Mouse (Mus musculus): ENCODE measurements around the gene Gm3448.

Gene Gm3448

GRCm38 (mm10) chr17:14959979-14960378, 81.4 kb downstream of the Gm3448 start:
- DNase-seq (ENCODE audit: low spot score in 2 of 2): peak in 1 of 2 experiments; percentile 65

DNA sequence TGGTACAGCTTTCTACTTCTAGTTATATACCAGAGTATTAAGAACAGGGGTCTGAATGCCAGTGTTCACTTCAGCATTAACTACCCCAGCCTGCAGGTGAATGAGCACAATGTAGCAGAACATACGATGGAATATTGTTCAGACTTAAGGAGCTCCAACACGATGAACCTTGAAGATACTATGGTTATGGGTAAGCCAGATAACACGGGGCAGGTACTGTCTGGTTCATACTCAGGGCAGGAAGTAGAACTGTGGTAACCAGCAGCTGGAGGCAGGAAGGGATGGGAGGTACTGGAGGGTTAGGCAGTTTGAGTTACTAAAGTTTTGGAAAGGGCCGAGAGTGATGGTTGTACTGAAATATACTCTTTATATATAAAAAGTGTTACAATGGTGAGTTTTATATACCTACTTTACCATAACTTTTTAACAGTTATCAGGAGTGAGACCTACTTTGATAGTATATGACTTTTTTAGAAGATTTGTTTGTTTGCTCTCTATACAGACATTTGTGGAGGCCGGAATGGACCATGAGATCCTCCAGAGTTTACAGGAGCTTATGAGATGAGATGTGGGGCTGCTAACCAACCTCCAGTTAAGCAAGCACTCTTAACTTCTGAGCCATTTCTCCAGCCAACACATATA, 82.5 kb downstream of the Gm3448 start:
- DNase-seq (ENCODE audit: low spot score in 2 of 2): no peak

- no peak for DNase-seq (ENCODE audit: low spot score in 2 of 2)
These were observed 87.9 kb downstream of the Gm3448 start for GRCm38 (mm10) chr17:14953452-14953851.

DNA sequence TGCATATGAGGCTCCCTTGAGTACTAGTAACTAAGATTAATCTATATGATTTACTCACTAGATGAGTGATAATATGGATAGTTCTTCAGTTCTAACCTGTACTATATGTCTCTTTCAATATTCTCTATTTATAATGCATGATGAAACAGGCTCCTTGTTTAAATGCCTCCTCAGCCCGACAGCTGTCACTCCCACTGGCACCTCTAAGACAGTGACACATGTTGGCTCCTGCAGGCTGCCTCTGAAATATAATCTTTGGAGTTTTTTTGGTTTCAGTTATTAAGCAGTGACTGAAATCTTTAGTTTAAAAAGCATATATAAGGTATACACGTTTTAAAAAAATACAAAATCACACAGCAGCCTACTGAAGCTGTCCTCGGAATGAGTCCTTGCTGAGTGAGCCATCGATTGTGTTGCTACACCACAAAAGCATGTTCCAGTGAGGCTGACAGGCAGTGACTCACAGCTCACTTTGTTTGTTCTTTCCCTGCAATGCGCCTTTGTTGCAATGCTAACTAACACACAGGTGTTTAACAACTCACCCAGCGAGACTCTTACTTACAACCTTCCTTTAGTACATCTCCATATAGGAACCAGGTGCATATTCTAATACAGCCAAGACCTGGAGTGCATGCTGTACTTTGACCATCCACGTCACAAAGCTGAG, 92.0 kb downstream of the Gm3448 start:
- DNase-seq (ENCODE audit: low spot score in 2 of 2): no peak

Data from spleen, postnatal 4 days (tissue).